Mouse (Mus musculus): ENCODE measurements around the gene Elp5. TPM values are rescaled to one million over a fixed set of nuclear protein-coding genes. Genes with fewer than 3 reads are reported as not detected.
A peak's percentile ranks its signal among the peaks of the same experiment; 100 is the strongest.

Gene Elp5
- total RNA-seq (2018; cell fraction: chromatin; rRNA removed), result 100 to 1,000 TPM in 14 of 26 experiments, 10 to 100 TPM in 12; 24.4 to 197 (median 111) TPM
- total RNA-seq (2018; cell fraction: cytosol; rRNA removed), result 100 to 1,000 TPM in 5 of 26 experiments, 10 to 100 TPM in 21; 56.7 to 127 (median 72.5) TPM
- 100 to 1,000 TPM in 13 of 26 experiments, 10 to 100 TPM in 13; 30.7 to 210 (median 96.6) TPM for total RNA-seq (2018; cell fraction: nucleus; rRNA removed)
- polyA plus RNA-seq (2018), result 29.9 to 51.5 TPM (median 43.1 TPM) in 3 replicates

DNA sequence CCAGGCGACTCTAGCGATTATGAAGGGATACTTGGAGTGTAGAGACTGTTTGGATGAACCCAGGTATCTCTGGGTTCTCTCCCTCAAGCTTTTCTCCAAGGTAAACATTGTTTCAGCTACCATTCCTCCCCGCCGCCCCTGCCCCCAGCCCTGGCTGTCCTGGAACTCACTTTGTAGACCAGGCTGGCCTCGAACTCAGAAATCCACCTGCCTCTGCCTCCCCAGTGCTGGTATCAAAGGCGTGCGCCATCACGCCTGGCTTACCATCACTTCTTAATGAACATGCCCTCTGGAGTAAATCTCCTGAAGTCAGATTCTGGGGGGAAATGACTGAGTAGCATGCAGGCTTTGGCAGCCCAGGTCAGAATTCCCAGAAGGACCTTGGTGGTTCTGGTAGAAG lies at the start of gene Elp5:
Gene Elp5, minus strand, starts transcription at position 293 of the 400 bp plus-strand sequence.
- peak within 1 kb of the TSS; percentile 97 for H3K4me3 ChIP-seq (ENCODE audit: inconsistent target)
- 65% methylated on average over 8 of the region's 8 CpGs for WGBS (ENCODE audit: missing documents)
- peaks cover 76% of the 10 kb centered on the region for H3K79me2 ChIP-seq (ENCODE audit: inconsistent target)
- H3K36me3 ChIP-seq (ENCODE audit: inconsistent target), result peaks cover 36% of the 10 kb centered on the region
- peak within 1 kb of the TSS; percentile 48 for H3K27ac ChIP-seq

DNA sequence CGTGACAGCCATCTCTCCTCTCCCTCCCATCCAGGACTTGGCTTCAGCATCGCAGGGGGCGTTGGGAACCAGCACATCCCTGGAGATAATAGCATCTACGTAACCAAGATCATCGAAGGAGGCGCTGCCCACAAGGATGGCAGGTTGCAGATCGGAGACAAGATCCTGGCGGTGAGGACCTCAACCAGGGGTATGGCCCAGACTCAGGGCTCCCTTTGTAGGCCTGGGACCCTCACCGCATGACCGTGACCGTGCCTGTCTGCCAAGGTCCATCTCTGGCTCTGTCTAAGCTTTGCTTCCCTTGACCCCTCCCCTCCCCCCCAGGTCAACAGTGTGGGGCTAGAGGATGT lies 49.0 kb upstream of the Elp5 start:
- 94% methylated on average over 11 of the region's 11 CpGs for WGBS (ENCODE audit: missing documents)
- Histone ChIP-seq H3K27ac (no peak overlapping the region), H3K4me3 (ENCODE audit: inconsistent target) (no peak overlapping the region), H3K79me2 (ENCODE audit: inconsistent target) (no peaks in the 10 kb centered on the region), H3K36me3 (ENCODE audit: inconsistent target) (peaks cover 7% of the 10 kb centered on the region; the same call in 1 of the 2 replicates)

DNA sequence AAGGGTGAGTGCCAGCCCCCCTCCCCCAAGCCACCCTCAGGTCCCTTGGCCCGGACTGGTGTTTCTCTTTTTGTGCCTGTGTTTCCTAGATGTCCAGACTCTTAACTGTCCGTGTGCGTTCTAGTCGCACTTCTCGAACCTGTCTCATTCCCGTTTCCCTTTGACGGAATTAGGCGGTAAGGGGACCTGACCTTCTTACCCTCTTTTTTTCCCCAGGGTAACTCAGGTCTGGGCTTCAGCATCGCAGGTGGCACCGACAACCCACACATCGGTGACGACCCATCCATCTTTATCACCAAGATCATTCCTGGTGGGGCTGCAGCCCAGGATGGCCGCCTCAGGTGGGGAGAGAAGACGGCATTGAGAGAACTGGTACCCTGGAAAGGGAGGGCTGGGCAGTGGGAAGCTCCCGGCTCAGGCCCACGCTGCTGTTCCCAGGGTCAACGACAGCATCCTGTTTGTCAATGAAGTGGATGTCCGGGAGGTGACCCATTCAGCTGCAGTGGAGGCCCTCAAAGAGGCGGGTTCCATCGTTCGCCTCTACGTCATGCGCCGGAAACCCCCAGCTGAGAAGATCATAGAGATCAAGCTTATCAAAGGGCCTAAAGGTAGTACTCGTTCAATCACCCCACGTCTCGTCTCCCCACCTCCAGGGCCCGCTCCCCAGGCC lies 48.5 kb upstream of the Elp5 start:
- peaks cover 7% of the 10 kb centered on the region; the same call in 1 of the 2 replicates for H3K36me3 ChIP-seq (ENCODE audit: inconsistent target)
- H3K27ac ChIP-seq, result no peak overlapping the region
- H3K79me2 ChIP-seq (ENCODE audit: inconsistent target), result no peaks in the 10 kb centered on the region
- H3K4me3 ChIP-seq (ENCODE audit: inconsistent target), result no peak overlapping the region
- WGBS (ENCODE audit: missing documents), result 95% methylated on average over 26 of the region's 28 CpGs

GRCm38 (mm10) chr11:70029829-70030550 lies 47.7 kb upstream of the Elp5 start:
- Histone ChIP-seq H3K79me2 (ENCODE audit: inconsistent target) (no peaks in the 10 kb centered on the region), H3K27ac (no peak overlapping the region), H3K36me3 (ENCODE audit: inconsistent target) (peaks cover 7% of the 10 kb centered on the region; the same call in 1 of the 2 replicates), H3K4me3 (ENCODE audit: inconsistent target) (no peak overlapping the region)
- 67% methylated on average over 10 of the region's 11 CpGs for WGBS (ENCODE audit: missing documents)

DNA sequence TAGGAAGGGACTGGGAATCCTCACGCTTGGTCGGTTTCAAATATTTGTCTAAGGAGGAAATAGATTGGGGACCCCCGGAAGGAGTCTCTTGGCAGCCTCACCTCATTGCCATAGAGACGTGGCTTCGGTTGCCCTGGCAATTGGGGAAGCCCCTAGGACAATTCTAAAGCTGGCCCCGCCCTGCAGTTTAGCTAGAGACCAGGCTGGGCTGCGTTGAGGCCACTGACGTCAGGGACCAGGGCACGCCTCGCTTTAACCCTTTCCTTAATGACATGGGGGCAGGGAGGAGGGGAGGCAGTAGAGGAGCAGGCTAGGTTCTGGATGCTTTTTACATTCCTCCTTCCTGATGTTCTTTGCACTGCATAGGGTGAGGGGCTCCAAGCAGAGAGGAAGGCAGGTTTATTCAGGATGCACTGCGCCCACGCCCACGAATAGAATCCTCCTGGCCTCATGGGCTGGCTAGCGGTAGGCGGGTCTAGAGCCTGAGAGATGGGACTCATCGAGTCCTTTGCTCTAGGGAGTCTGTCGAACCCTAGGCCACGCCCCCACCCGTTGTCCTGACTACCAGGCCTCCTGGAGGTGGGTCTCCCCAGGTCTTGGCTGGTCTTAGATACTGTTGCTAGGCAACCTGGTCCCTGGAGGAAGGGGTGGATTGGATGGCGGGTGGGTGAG lies 46.9 kb upstream of the Elp5 start:
- H3K4me3 ChIP-seq (ENCODE audit: inconsistent target), result no peak overlapping the region
- 31% methylated on average over 20 of the region's 20 CpGs for WGBS (ENCODE audit: missing documents)
- H3K79me2 ChIP-seq (ENCODE audit: inconsistent target), result no peaks in the 10 kb centered on the region
- H3K36me3 ChIP-seq (ENCODE audit: inconsistent target), result peaks cover 7% of the 10 kb centered on the region; the same call in 1 of the 2 replicates
- no peak overlapping the region for H3K27ac ChIP-seq

GRCm38 (mm10) chr11:70028401-70029129 lies 46.2 kb upstream of the Elp5 start:
- no peak overlapping the region for H3K27ac ChIP-seq
- H3K36me3 ChIP-seq (ENCODE audit: inconsistent target), result peaks cover 7% of the 10 kb centered on the region; the same call in 1 of the 2 replicates
- H3K79me2 ChIP-seq (ENCODE audit: inconsistent target), result no peaks in the 10 kb centered on the region; the same call in 1 of the 2 replicates
- 63% methylated on average over 12 of the region's 12 CpGs for WGBS (ENCODE audit: missing documents)
- no peak overlapping the region for H3K4me3 ChIP-seq (ENCODE audit: inconsistent target)

- no peaks in the 10 kb centered on the region; the same call in 1 of the 2 replicates for H3K79me2 ChIP-seq (ENCODE audit: inconsistent target)
- H3K36me3 ChIP-seq (ENCODE audit: inconsistent target), result peaks cover 7% of the 10 kb centered on the region; the same call in 1 of the 2 replicates
- no peak overlapping the region for H3K4me3 ChIP-seq (ENCODE audit: inconsistent target)
- WGBS (ENCODE audit: missing documents), result 89% methylated on average over 9 of the region's 9 CpGs
- no peak overlapping the region for H3K27ac ChIP-seq
These were observed 45.1 kb upstream of the Elp5 start for GRCm38 (mm10) chr11:70027397-70027796.

DNA sequence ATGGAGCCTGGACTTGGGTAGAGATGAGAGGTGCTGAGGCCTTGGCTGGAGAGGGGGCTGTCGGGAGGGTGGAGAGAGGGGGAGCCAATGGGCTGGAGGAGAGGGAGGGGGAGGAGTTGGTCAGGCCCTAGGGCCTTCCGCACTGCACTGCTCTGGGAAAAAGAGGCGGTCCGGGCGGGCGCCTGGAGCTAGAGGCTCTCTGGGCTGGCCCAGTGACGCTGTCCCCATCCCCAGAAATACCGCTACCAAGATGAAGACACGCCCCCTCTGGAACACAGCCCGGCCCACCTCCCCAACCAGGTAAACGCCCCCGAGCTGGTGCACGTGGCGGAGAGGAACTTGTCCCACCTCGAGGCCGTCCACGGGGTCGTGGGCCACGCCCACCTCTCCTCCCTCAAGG lies 44.4 kb upstream of the Elp5 start:
- Histone ChIP-seq H3K27ac (no peak overlapping the region), H3K79me2 (ENCODE audit: inconsistent target) (no peaks in the 10 kb centered on the region; the same call in 1 of the 2 replicates), H3K36me3 (ENCODE audit: inconsistent target) (peaks cover 7% of the 10 kb centered on the region; the same call in 1 of the 2 replicates), H3K4me3 (ENCODE audit: inconsistent target) (no peak overlapping the region)
- 84% methylated on average over 17 of the region's 19 CpGs for WGBS (ENCODE audit: missing documents)

- Histone ChIP-seq H3K36me3 (ENCODE audit: inconsistent target) (no peaks in the 10 kb centered on the region), H3K27ac (no peak overlapping the region), H3K79me2 (ENCODE audit: inconsistent target) (peaks cover 3% of the 10 kb centered on the region; the same call in 1 of the 2 replicates), H3K4me3 (ENCODE audit: inconsistent target) (no peak overlapping the region)
- WGBS (ENCODE audit: missing documents), result 74% methylated on average over 5 of the region's 6 CpGs
These were observed 41.8 kb upstream of the Elp5 start for GRCm38 (mm10) chr11:70024151-70024514.

- Histone ChIP-seq H3K4me3 (ENCODE audit: inconsistent target) (no peak overlapping the region), H3K36me3 (ENCODE audit: inconsistent target) (no peaks in the 10 kb centered on the region)
- WGBS (ENCODE audit: missing documents), result 67% methylated on average over 17 of the region's 29 CpGs
These were observed 41.3 kb upstream of the Elp5 start for GRCm38 (mm10) chr11:70023481-70024150.

DNA sequence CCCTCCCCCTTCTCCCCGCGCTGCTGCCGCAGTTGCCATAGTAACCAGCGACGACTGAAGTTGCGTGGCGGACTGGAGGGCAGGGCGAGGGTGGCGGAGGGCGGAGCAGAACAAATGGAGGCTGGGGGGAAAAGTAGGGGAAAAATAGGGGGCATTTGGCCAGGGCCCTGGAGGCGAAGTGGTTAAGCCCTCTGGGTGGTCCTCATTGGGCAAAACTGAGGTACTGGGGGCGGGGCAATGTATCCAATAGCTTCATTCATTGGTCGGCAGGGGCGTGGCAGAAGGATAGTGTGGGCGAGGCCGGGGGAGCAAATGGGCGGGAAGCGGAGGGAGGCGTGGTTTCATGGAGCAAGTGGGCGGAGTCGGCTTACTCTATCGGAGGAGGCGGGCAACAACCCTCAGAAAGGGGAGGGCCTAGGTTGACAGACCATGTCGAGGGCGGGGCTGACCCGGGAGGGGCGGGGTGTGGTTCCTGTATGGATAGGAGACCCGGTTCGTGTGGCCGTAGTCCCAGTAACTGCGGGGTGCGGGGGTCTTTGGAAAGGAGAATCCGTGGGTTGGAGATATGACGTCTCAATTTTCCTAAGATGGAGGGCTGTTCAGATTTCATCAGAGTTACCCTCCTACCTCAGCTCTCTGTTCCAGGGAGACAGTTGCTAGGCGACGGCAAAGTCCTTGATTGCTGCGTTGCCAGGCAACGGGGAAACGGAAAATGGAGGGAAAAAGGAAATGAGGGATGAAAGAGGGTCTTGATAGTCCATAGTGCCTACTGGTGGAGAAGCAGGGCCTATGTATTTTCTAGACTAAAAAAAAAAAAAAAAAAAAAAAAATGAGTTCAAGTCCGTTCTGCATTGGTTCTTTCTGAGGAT lies 39.2 kb upstream of the Elp5 start:
- Histone ChIP-seq H3K27ac (peak overlapping the region; percentile 21; the same call in 1 of the 2 replicates), H3K79me2 (ENCODE audit: inconsistent target) (peaks cover 10% of the 10 kb centered on the region; the same call in 1 of the 2 replicates)
- 5% methylated on average over 39 of the region's 40 CpGs for WGBS (ENCODE audit: missing documents)

More at GRCm38 (mm10) chr11:70023481-70024150, 41.3 kb upstream of the Elp5 start:
- Histone ChIP-seq H3K27ac (no peak overlapping the region), H3K79me2 (ENCODE audit: inconsistent target) (peaks cover 8% of the 10 kb centered on the region; the same call in 1 of the 2 replicates)

DNA sequence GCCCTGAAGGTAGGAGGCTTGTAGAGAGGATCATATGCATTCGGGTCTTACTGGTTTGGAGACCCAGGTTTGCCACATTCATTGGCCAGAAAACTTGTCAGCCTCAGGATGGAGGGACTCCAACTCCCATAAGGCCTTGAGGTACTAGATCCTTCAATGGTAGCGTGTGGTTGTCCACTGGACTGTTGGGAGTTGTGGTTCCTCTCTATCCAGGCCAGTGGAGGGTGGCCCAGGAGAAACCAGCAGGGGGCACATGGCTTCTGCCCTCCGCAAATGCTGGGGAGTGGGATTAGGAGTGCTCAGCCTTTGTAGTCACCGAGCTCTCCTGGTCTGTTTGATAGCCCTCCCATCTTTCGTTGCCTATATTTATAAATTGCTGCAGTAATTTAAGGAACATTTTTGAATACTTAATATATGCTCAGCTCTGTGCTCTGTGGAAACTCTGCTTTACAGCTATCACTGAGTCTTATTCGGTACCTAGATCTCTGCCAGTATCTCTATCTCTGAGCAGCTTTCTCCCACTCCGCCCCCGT lies 38.5 kb upstream of the Elp5 start:
- H3K27ac ChIP-seq, result peak overlapping the region; percentile 21; the same call in 1 of the 2 replicates

More for the DNA sequence above, 39.2 kb upstream of the Elp5 start:
- peak overlapping the region; percentile 46 for H3K4me3 ChIP-seq (ENCODE audit: inconsistent target)
- H3K36me3 ChIP-seq (ENCODE audit: inconsistent target), result no peaks in the 10 kb centered on the region

More for the DNA sequence above, 38.5 kb upstream of the Elp5 start:
- 2% methylated on average over 8 of the region's 8 CpGs for WGBS (ENCODE audit: missing documents)
- Histone ChIP-seq H3K36me3 (ENCODE audit: inconsistent target) (no peaks in the 10 kb centered on the region), H3K79me2 (ENCODE audit: inconsistent target) (peaks cover 10% of the 10 kb centered on the region; the same call in 1 of the 2 replicates), H3K4me3 (ENCODE audit: inconsistent target) (peak overlapping the region; percentile 46)

All from macrophage (primary cell).